Mouse (Mus musculus): ENCODE results near the gene Mcat. TPM values are rescaled to one million over a fixed set of nuclear protein-coding genes. Genes with fewer than 3 reads are reported as not detected.

The Mcat gene
- polyA plus RNA-seq, 1 experiment from 2014 or later, result 41.1 TPM

DNA sequence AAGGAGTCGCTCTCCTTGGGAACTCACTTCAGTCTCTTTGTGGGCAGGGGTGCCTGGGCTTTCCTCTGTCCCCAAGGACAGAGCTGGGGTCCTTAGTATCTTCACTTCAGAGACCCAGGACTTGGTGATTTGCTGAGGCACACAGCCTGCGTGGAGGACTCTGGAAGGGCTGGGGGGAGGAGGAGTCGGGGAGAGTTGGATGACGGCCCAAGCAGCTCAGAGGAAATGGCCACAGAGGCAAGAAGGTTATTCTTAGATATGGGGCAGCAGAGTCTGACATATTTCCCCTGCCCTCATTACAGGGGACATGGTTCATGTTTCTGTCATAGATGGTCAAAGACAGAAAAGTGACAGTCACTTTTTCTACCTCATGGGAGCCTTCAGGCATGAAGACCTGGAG, 23.7 kb downstream of the Mcat start:
- Histone ChIP-seq H3K4me2 (ENCODE audit: low read length) (no peak overlapping the region), H3K27ac (ENCODE audit: low read depth) (no peak overlapping the region), H3K4me3 (ENCODE audit: low read depth, low read length) (no peak overlapping the region), H3K27me3 (replicated peaks; ENCODE audit: control insufficient read depth, insufficient read depth, low read length) (no peaks in the 10 kb centered on the region), H3K4me1 (replicated peaks; ENCODE audit: control insufficient read depth, insufficient read depth, low read length) (peaks cover 4% of the 10 kb centered on the region; the same call in 1 of the 2 replicates), H3K9ac (ENCODE audit: low read length) (no peak overlapping the region), H3K36me3 (ENCODE audit: control insufficient read depth, insufficient read depth, low read length) (0 out of 2 replicates have a peak, but pooled peaks cover under 1% of the 10 kb centered on the region), H3K9me3 (ENCODE audit: control insufficient read depth, low read length) (no peaks in the 10 kb centered on the region)
- 52% methylated on average over 4 of the region's 4 CpGs for WGBS
- ATAC-seq (replicated peaks; ENCODE audit: low FRiP score, low TSS enrichment, low read depth), result no peak
- no peak for DNase-seq (ENCODE audit: low spot score)

DNA sequence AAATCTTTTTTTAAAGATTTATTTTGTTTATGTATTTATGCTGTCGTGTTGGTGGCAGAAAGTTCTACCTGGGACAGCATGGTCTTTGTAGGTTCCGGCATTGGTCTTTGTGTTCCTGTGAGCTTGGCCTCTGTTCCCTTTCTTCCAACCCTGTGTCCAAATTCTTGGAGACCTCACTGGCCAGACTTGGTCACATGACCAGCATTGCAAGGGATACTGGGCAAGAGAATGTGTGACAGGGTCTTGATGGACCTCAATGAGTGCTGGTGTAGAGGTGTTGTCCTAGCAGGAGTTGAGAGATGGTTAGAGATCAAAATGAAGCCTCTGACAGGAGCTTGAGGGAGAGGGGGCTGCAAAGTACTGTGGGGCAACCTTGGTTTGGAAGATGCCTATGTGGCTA, 24.7 kb downstream of the Mcat start:
- Histone ChIP-seq H3K4me3 (ENCODE audit: low read depth, low read length) (no peak overlapping the region), H3K4me2 (ENCODE audit: low read length) (no peak overlapping the region), H3K9me3 (ENCODE audit: control insufficient read depth, low read length) (no peaks in the 10 kb centered on the region), H3K27me3 (replicated peaks; ENCODE audit: control insufficient read depth, insufficient read depth, low read length) (no peaks in the 10 kb centered on the region), H3K27ac (ENCODE audit: low read depth) (no peak overlapping the region), H3K9ac (ENCODE audit: low read length) (no peak overlapping the region), H3K36me3 (ENCODE audit: control insufficient read depth, insufficient read depth, low read length) (no peaks in the 10 kb centered on the region), H3K4me1 (replicated peaks; ENCODE audit: control insufficient read depth, insufficient read depth, low read length) (peaks cover 4% of the 10 kb centered on the region; the same call in 1 of the 2 replicates)
- 93% methylated on average over 2 of the region's 2 CpGs for WGBS
- DNase-seq (ENCODE audit: low spot score), result no peak
- ATAC-seq (replicated peaks; ENCODE audit: low FRiP score, low TSS enrichment, low read depth), result no peak

DNA sequence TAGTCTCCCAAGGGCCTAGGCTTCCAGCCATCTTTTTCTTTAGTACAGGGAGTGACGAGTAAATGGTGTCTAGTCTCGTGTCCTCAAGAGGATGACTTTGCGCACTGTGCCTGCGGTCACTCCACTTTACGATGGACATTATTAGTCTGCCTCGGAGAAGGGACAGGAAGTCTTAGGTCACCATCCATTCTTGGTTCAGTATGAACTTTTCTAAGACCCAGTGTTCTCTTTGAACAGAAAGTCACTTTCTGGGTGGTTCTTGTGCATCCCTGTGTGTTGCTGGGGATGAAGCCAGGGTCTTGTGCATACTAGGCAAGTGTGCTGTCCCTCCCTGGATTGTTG, 27.7 kb downstream of the Mcat start:
- ATAC-seq (replicated peaks; ENCODE audit: low FRiP score, low TSS enrichment, low read depth) (no peak), DNase-seq (ENCODE audit: low spot score) (no peak)

DNA sequence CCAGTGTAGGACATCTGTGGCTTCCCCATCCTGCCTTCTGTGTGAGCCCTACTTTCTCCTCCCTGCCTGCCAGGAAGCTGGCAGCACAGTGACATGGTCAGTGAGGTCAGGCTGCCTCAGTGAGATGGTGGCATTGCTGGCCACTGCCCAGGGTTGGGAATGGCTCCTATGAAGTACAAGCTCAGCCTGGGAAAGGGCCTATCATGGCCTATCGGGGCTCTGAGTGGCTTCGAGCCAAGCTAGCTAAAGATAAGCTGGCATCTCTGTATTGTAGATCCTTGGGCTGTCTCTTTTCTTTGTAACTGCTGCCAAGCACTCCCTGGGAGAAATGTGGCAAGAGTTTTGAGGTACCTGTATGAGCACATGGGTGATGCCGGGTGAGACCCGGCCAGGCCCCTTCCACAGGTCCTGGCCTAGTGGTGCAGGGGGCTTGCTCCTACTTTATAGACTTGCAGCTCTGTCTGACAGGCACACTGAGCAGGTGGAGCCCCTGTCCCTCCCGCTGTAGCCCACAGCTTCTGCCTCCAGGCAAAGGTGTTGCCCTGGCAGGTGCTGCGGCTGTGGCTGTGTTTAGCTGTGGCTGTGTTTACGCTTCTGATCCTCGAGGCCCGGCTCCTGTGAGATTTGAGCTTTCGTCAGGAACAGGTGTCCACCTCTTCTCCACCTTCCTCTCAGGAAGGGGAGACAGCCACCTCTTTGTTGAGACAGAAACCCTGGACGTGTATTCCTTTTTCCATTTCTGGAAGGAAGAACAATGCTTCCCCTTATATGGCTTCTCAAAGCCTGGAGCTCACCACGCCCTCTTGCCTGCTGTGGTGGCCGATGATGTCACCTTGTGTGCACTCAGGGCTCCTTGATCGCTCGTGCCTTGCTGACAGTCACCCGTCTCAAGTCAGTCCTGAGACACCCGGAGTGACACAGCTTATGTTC, 28.4 kb downstream of the Mcat start:
- Histone ChIP-seq H3K27ac (ENCODE audit: low read depth) (peak overlapping the region; percentile 57; the same call in 1 of the 2 replicates), H3K36me3 (ENCODE audit: control insufficient read depth, insufficient read depth, low read length) (no peaks in the 10 kb centered on the region), H3K9me3 (ENCODE audit: control insufficient read depth, low read length) (no peaks in the 10 kb centered on the region), H3K4me3 (ENCODE audit: low read depth, low read length) (no peak overlapping the region), H3K4me1 (replicated peaks; ENCODE audit: control insufficient read depth, insufficient read depth, low read length) (peaks cover 4% of the 10 kb centered on the region; the same call in 1 of the 2 replicates), H3K9ac (ENCODE audit: low read length) (no peak overlapping the region), H3K4me2 (ENCODE audit: low read length) (no peak overlapping the region), H3K27me3 (replicated peaks; ENCODE audit: control insufficient read depth, insufficient read depth, low read length) (no peaks in the 10 kb centered on the region)
- peak; percentile 69 for ATAC-seq (replicated peaks; ENCODE audit: low FRiP score, low TSS enrichment, low read depth)
- DNase-seq (ENCODE audit: low spot score), result peak; percentile 60
- whole genome bisulfite sequencing, result 63% methylated on average over 17 of the region's 17 CpGs

More for the DNA sequence above, 27.7 kb downstream of the Mcat start:
- no peak overlapping the region for H3K4me3 ChIP-seq (ENCODE audit: low read depth, low read length)
- WGBS, result 80% methylated on average over 6 of the region's 6 CpGs
- no peak overlapping the region for H3K4me2 ChIP-seq (ENCODE audit: low read length)
- H3K9me3 ChIP-seq (ENCODE audit: control insufficient read depth, low read length), result no peaks in the 10 kb centered on the region
- peaks cover 4% of the 10 kb centered on the region; the same call in 1 of the 2 replicates for H3K4me1 ChIP-seq (replicated peaks; ENCODE audit: control insufficient read depth, insufficient read depth, low read length)
- no peak overlapping the region for H3K9ac ChIP-seq (ENCODE audit: low read length)
- no peaks in the 10 kb centered on the region for H3K27me3 ChIP-seq (replicated peaks; ENCODE audit: control insufficient read depth, insufficient read depth, low read length)
- no peak overlapping the region for H3K27ac ChIP-seq (ENCODE audit: low read depth)
- no peaks in the 10 kb centered on the region for H3K36me3 ChIP-seq (ENCODE audit: control insufficient read depth, insufficient read depth, low read length)

DNA sequence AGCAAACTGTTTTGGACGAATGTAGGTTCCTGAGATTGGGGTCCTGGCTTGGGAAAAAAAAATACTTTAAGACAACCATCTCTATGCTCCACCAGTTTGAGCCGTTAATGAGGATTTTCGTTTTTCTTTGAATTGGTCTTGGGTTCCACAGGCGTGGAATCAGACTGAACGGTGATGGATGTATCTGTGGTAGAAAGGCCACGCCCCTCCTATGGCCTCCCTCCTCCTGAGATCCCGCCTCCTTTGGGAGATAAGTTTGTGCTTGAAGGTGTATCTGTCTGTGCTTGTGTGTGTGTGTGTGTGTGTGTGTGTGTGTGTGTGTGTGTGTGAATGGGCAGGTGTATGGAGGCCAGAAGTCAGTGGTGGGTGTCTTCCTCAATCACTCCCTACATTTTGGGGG, 31.0 kb downstream of the Mcat start:
- no peaks in the 10 kb centered on the region for H3K4me1 ChIP-seq (replicated peaks; ENCODE audit: control insufficient read depth, insufficient read depth, low read length)
- DNase-seq (ENCODE audit: low spot score) (no peak), ATAC-seq (replicated peaks; ENCODE audit: low FRiP score, low TSS enrichment, low read depth) (no peak)
- H3K27ac ChIP-seq (ENCODE audit: low read depth), result no peak overlapping the region
- H3K9ac ChIP-seq (ENCODE audit: low read length), result no peak overlapping the region
- H3K27me3 ChIP-seq (replicated peaks; ENCODE audit: control insufficient read depth, insufficient read depth, low read length), result peaks cover 10% of the 10 kb centered on the region
- H3K36me3 ChIP-seq (ENCODE audit: control insufficient read depth, insufficient read depth, low read length), result no peaks in the 10 kb centered on the region
- no peak overlapping the region for H3K4me3 ChIP-seq (ENCODE audit: low read depth, low read length)
- H3K9me3 ChIP-seq (ENCODE audit: control insufficient read depth, low read length), result no peaks in the 10 kb centered on the region
- 77% methylated on average over 7 of the region's 7 CpGs for WGBS
- no peak overlapping the region for H3K4me2 ChIP-seq (ENCODE audit: low read length)

DNA sequence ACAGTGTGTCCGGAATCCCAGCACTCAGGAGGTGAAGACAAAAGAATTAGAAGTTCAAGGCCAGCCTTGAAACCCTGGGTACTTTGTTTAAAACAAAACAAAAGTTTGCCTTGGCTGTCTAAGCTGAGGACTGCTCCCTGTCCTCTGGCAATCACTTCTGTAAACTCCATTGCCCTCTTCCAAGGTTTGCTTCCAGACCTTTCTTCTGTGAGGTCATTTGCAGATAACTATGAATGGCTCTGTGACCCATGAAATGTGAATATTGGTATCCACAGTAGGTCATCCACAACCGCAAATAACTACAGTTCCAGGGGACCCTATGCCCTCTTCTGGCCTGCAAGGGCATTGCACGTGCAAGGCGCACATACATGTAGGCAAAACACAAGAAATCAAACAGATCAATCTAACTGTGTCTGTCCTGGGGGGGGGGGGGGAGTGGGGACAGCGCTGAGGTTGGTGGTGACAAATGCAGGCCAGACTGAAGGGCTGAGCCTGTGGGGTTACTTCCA, 31.6 kb downstream of the Mcat start:
- no peaks in the 10 kb centered on the region for H3K36me3 ChIP-seq (ENCODE audit: control insufficient read depth, insufficient read depth, low read length)
- no peak overlapping the region for H3K27ac ChIP-seq (ENCODE audit: low read depth)
- ATAC-seq (replicated peaks; ENCODE audit: low FRiP score, low TSS enrichment, low read depth) (no peak), DNase-seq (ENCODE audit: low spot score) (no peak)
- H3K4me3 ChIP-seq (ENCODE audit: low read depth, low read length), result no peak overlapping the region
- 80% methylated on average over 5 of the region's 5 CpGs for WGBS
- H3K27me3 ChIP-seq (replicated peaks; ENCODE audit: control insufficient read depth, insufficient read depth, low read length), result peaks cover 16% of the 10 kb centered on the region
- no peaks in the 10 kb centered on the region; the same call in 1 of the 2 replicates for H3K4me1 ChIP-seq (replicated peaks; ENCODE audit: control insufficient read depth, insufficient read depth, low read length)
- no peak overlapping the region for H3K9ac ChIP-seq (ENCODE audit: low read length)
- no peaks in the 10 kb centered on the region for H3K9me3 ChIP-seq (ENCODE audit: control insufficient read depth, low read length)
- H3K4me2 ChIP-seq (ENCODE audit: low read length), result no peak overlapping the region

DNA sequence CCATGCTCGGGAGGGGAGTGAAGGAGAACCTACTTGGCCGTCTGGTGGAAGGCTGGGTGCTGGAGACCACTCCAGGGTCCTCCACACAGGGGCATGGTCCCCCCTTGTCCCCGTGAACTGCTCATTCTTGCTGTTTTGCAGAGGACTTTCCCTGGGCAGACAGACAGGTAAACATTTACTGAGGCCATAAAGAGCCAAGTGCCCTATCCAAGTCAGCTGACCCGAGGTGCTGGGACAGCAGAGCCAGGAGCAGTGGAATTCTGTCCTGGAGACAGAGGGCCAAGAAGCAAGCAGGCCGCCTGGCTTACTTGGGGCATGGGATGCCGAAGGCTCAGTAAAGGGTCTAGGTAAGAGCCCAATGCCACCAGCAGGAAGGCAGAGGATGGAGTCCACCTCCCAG, 32.9 kb downstream of the Mcat start:
- no peak overlapping the region for H3K4me2 ChIP-seq (ENCODE audit: low read length)
- no peak overlapping the region for H3K9ac ChIP-seq (ENCODE audit: low read length)
- peaks cover 4% of the 10 kb centered on the region; the same call in 1 of the 2 replicates for H3K4me1 ChIP-seq (replicated peaks; ENCODE audit: control insufficient read depth, insufficient read depth, low read length)
- H3K27ac ChIP-seq (ENCODE audit: low read depth), result no peak overlapping the region
- DNase-seq (ENCODE audit: low spot score), result no peak
- no peaks in the 10 kb centered on the region for H3K36me3 ChIP-seq (ENCODE audit: control insufficient read depth, insufficient read depth, low read length)
- 54% methylated on average over 6 of the region's 6 CpGs for WGBS
- H3K27me3 ChIP-seq (replicated peaks; ENCODE audit: control insufficient read depth, insufficient read depth, low read length), result peaks cover 28% of the 10 kb centered on the region
- no peaks in the 10 kb centered on the region for H3K9me3 ChIP-seq (ENCODE audit: control insufficient read depth, low read length)
- no peak for ATAC-seq (replicated peaks; ENCODE audit: low FRiP score, low TSS enrichment, low read depth)
- no peak overlapping the region for H3K4me3 ChIP-seq (ENCODE audit: low read depth, low read length)

DNA sequence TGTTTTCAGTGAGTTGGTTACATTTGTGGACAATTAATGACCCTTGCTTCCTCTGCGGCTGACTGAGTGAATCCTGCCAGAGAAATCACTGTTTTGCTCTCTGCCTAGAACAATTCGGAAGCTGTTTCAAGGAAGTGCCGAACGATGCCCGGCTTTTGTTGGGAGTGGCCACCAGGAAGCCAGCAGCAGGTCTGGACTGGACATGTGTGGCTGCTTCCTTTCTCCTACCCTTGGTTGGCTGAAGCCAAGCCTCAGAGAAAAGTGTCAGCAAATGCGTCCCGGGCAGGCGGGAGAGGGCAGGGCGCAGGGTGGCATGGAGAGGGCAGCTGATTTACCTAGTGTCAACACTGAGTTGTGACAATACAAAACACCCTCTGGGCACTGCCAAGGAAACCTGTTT, 33.4 kb downstream of the Mcat start:
- ATAC-seq (replicated peaks; ENCODE audit: low FRiP score, low TSS enrichment, low read depth) (no peak), DNase-seq (ENCODE audit: low spot score) (no peak)
- no peaks in the 10 kb centered on the region for H3K9me3 ChIP-seq (ENCODE audit: control insufficient read depth, low read length)
- peaks cover 4% of the 10 kb centered on the region; the same call in 1 of the 2 replicates for H3K4me1 ChIP-seq (replicated peaks; ENCODE audit: control insufficient read depth, insufficient read depth, low read length)
- no peak overlapping the region for H3K27ac ChIP-seq (ENCODE audit: low read depth)
- peaks cover 33% of the 10 kb centered on the region for H3K27me3 ChIP-seq (replicated peaks; ENCODE audit: control insufficient read depth, insufficient read depth, low read length)
- H3K9ac ChIP-seq (ENCODE audit: low read length), result no peak overlapping the region
- no peak overlapping the region for H3K4me3 ChIP-seq (ENCODE audit: low read depth, low read length)
- no peak overlapping the region for H3K4me2 ChIP-seq (ENCODE audit: low read length)
- WGBS, result 61% methylated on average over 9 of the region's 9 CpGs
- no peaks in the 10 kb centered on the region for H3K36me3 ChIP-seq (ENCODE audit: control insufficient read depth, insufficient read depth, low read length)

Data from intestine, embryonic 14.5 days (tissue).